Mouse (Mus musculus) embryonic facial prominence, embryonic 10.5 days (tissue): ENCODE measurements around the gene Usp16. TPM values are rescaled to one million over a fixed set of nuclear protein-coding genes. Genes with fewer than 3 reads are reported as not detected.
"Not testable (repeated sequence)": the region's sequence is repeated elsewhere in the genome, so short reads cannot be mapped to it uniquely, and the experiment has no call there.

Experiments used
- DNase-seq: peaks from one replicate; pipeline ENCODE4 v3.0.0-alpha.2; 2017; ENCODE audit warnings: low spot score
- H3K27ac ChIP-seq: fragments of 300-500 bp; sonication (generic); replicated peaks from 2 replicates; pipeline ENCODE4 v1.5.1; 2016; ENCODE audit warnings: mild to moderate bottlenecking
- H3K27me3 ChIP-seq: fragments of 300-500 bp; sonication (generic); replicated peaks from 2 replicates; pipeline ENCODE4 v1.6.1; 2016; ENCODE audit warnings: low read depth, mild to moderate bottlenecking; ENCODE audit not compliant: poor library complexity, severe bottlenecking
- H3K36me3 ChIP-seq: fragments of 300-500 bp; sonication (generic); replicated peaks from 2 replicates; pipeline ENCODE4 v1.6.1; 2016; ENCODE audit warnings: mild to moderate bottlenecking, moderate library complexity
- H3K4me1 ChIP-seq: fragments of 300-500 bp; sonication (generic); 2 replicates; pipeline ENCODE4 v1.6.1; 2016
- H3K4me3 ChIP-seq: fragments of 300-500 bp; sonication (generic); 2 replicates; pipeline ENCODE4 v1.5.1; 2016; ENCODE audit warnings: mild to moderate bottlenecking, moderate library complexity
- H3K9me3 ChIP-seq: fragments of 300-500 bp; sonication (generic); 2 replicates; pipeline ENCODE4 v1.6.1; 2016; ENCODE audit warnings: mild to moderate bottlenecking
- WGBS: fragments of 180-500 bp; shearing (Covaris S2); methylation state at CpG from one replicate; pipeline ENCODE4 v1.1.7; 2016; 5-methylcytosine and 5-hydroxymethylcytosine counted together
- polyA plus RNA-seq: library from polyadenylated mRNA; unstranded; fragments of >200 nt; fragmentation: Nextera tagmentation; extraction: Ambion mirVana; gene quantifications from 2 replicates; pipeline ENCODE4 v1.2.1, GENCODE M21; 2016

Usp16 gene
- polyA plus RNA-seq, 1 experiment from 2014 or later = 42.8 TPM

GRCm38 (mm10) chr16:87442291-87442690 lies 12.2 kb upstream of the Usp16 start:
- Histone ChIP-seq H3K36me3 (no peaks in the 10 kb centered on the region), H3K9me3 (no peaks in the 10 kb centered on the region), H3K4me1 (peaks cover 15% of the 10 kb centered on the region), H3K27me3 (no peaks in the 10 kb centered on the region), H3K4me3 (no peak overlapping the region), H3K27ac (no peak overlapping the region)
- 59% methylated on average over 5 of the region's 5 CpGs for WGBS
- no peak for DNase-seq

GRCm38 (mm10) chr16:87443245-87443644 lies 11.3 kb upstream of the Usp16 start:
- no peaks in the 10 kb centered on the region for H3K27me3 ChIP-seq
- no peak for DNase-seq
- peaks cover 15% of the 10 kb centered on the region for H3K4me1 ChIP-seq

GRCm38 (mm10) chr16:87444071-87444470 lies 10.4 kb upstream of the Usp16 start:
- 48% methylated on average over 1 of the region's 1 CpGs for WGBS
- H3K36me3 ChIP-seq = no peaks in the 10 kb centered on the region
- no peak overlapping the region for H3K27ac ChIP-seq
- no peak for DNase-seq
- no peaks in the 10 kb centered on the region for H3K9me3 ChIP-seq
- H3K4me1 ChIP-seq = peaks cover 15% of the 10 kb centered on the region
- no peak overlapping the region for H3K4me3 ChIP-seq
- H3K27me3 ChIP-seq = no peaks in the 10 kb centered on the region

More at GRCm38 (mm10) chr16:87443245-87443644, 11.3 kb upstream of the Usp16 start:
- no peak overlapping the region for H3K27ac ChIP-seq
- H3K9me3 ChIP-seq = no peaks in the 10 kb centered on the region
- no peak overlapping the region for H3K4me3 ChIP-seq
- no peaks in the 10 kb centered on the region for H3K36me3 ChIP-seq

GRCm38 (mm10) chr16:87445110-87445509 lies 9.4 kb upstream of the Usp16 start:
- H3K36me3 ChIP-seq = no peaks in the 10 kb centered on the region
- no peak for DNase-seq
- no peaks in the 10 kb centered on the region for H3K27me3 ChIP-seq
- H3K4me3 ChIP-seq = no peak overlapping the region
- H3K9me3 ChIP-seq = no peaks in the 10 kb centered on the region
- H3K4me1 ChIP-seq = peaks cover 12% of the 10 kb centered on the region
- H3K27ac ChIP-seq = no peak overlapping the region

GRCm38 (mm10) chr16:87445528-87445927 lies 9.0 kb upstream of the Usp16 start:
- no peak overlapping the region for H3K4me3 ChIP-seq
- H3K4me1 ChIP-seq = peaks cover 12% of the 10 kb centered on the region
- no peaks in the 10 kb centered on the region for H3K27me3 ChIP-seq
- 97% methylated on average over 3 of the region's 3 CpGs for WGBS
- H3K27ac ChIP-seq = no peak overlapping the region
- no peak for DNase-seq
- no peaks in the 10 kb centered on the region for H3K36me3 ChIP-seq
- no peaks in the 10 kb centered on the region for H3K9me3 ChIP-seq

- Histone ChIP-seq H3K4me3 (no peak overlapping the region), H3K9me3 (no peaks in the 10 kb centered on the region), H3K27me3 (no peaks in the 10 kb centered on the region), H3K36me3 (no peaks in the 10 kb centered on the region), H3K4me1 (peaks cover 24% of the 10 kb centered on the region), H3K27ac (no peak overlapping the region)
- no peak for DNase-seq
- 89% methylated on average over 2 of the region's 2 CpGs for WGBS
Observed at GRCm38 (mm10) chr16:87453226-87453625, 1.3 kb upstream of the Usp16 start.

GRCm38 (mm10) chr16:87455180-87455611 lies 693 bp downstream of the Usp16 start:
- Histone ChIP-seq H3K27ac (peak overlapping the region; percentile 89), H3K36me3 (peaks cover 18% of the 10 kb centered on the region), H3K9me3 (no peaks in the 10 kb centered on the region), H3K4me3 (peak overlapping the region; percentile 97), H3K27me3 (no peaks in the 10 kb centered on the region), H3K4me1 (peaks cover 24% of the 10 kb centered on the region)
- under 1% methylated on average over 38 of the region's 38 CpGs for WGBS
- DNase-seq = no peak

GRCm38 (mm10) chr16:87458752-87459151 lies 4.2 kb downstream of the Usp16 start:
- Histone ChIP-seq H3K9me3 (no peaks in the 10 kb centered on the region), H3K27me3 (no peaks in the 10 kb centered on the region), H3K4me1 (peaks cover 24% of the 10 kb centered on the region), H3K27ac (no peak overlapping the region), H3K4me3 (no peak overlapping the region), H3K36me3 (peaks cover 53% of the 10 kb centered on the region)
- no peak for DNase-seq
- WGBS = 96% methylated on average over 3 of the region's 3 CpGs

- Histone ChIP-seq H3K9me3 (no peaks in the 10 kb centered on the region), H3K4me3 (no peak overlapping the region), H3K36me3 (peaks cover 95% of the 10 kb centered on the region), H3K27ac (no peak overlapping the region), H3K27me3 (no peaks in the 10 kb centered on the region), H3K4me1 (no peaks in the 10 kb centered on the region)
- DNase-seq = no peak
- WGBS = 92% methylated on average over 4 of the region's 4 CpGs
Observed at GRCm38 (mm10) chr16:87470579-87470978, 16.1 kb downstream of the Usp16 start.

GRCm38 (mm10) chr16:87484367-87484766 lies 29.9 kb downstream of the Usp16 start:
- Histone ChIP-seq H3K9me3 (no peaks in the 10 kb centered on the region), H3K27me3 (no peaks in the 10 kb centered on the region), H3K27ac (no peak overlapping the region), H3K36me3 (peaks cover 94% of the 10 kb centered on the region), H3K4me3 (no peak overlapping the region), H3K4me1 (no peaks in the 10 kb centered on the region)
- 87% methylated on average over 5 of the region's 5 CpGs for WGBS
- DNase-seq = no peak

GRCm38 (mm10) chr16:87486739-87487138 lies 32.2 kb downstream of the Usp16 start:
- DNase-seq = no peak
- 96% methylated on average over 5 of the region's 5 CpGs for WGBS
- H3K27me3 ChIP-seq = no peaks in the 10 kb centered on the region
- no peak overlapping the region for H3K27ac ChIP-seq
- H3K4me1 ChIP-seq = no peaks in the 10 kb centered on the region
- no peak overlapping the region for H3K4me3 ChIP-seq
- H3K36me3 ChIP-seq = peaks cover 98% of the 10 kb centered on the region
- H3K9me3 ChIP-seq = no peaks in the 10 kb centered on the region

- Histone ChIP-seq H3K27ac (no peak overlapping the region), H3K9me3 (no peaks in the 10 kb centered on the region), H3K4me3 (no peak overlapping the region), H3K36me3 (peaks cover 98% of the 10 kb centered on the region), H3K4me1 (no peaks in the 10 kb centered on the region), H3K27me3 (no peaks in the 10 kb centered on the region)
- WGBS = 91% methylated on average over 2 of the region's 2 CpGs
- DNase-seq = no peak
Observed at GRCm38 (mm10) chr16:87488605-87489004, 34.1 kb downstream of the Usp16 start.

- Histone ChIP-seq H3K4me1 (peaks cover 17% of the 10 kb centered on the region), H3K36me3 (peaks cover 71% of the 10 kb centered on the region)
- WGBS = 93% methylated on average over 12 of the region's 12 CpGs
Observed at GRCm38 (mm10) chr16:87492191-87492792, 37.8 kb downstream of the Usp16 start.

More at GRCm38 (mm10) chr16:87492191-87492792, 37.8 kb downstream of the Usp16 start:
- H3K4me3 ChIP-seq, DNase-seq, H3K27me3 ChIP-seq, H3K9me3 ChIP-seq, H3K27ac ChIP-seq: not testable (repeated sequence)
